Mouse (Mus musculus) G1E-ER4 (cell line): ENCODE results near the gene Ahnak2. TPM values are rescaled to one million over a fixed set of nuclear protein-coding genes. Genes with fewer than 3 reads are reported as not detected.

ENCODE experiments used
- GATA1 ChIP-seq: IDR thresholded peaks from one replicate; pipeline ENCODE4 v1.8.0; 2012; ENCODE audit warnings: low read length, inconsistent platforms
- polyA plus RNA-seq: library from polyadenylated mRNA; stranded (reverse); fragments of >175 nt; gene quantifications from 2 replicates; pipeline ENCODE4 v1.2.3, GENCODE M21; 2012

Ahnak2 gene
- polyA plus RNA-seq, 1 experiment: not detected

- no peak for TF ChIP-seq GATA1
These were observed 67.4 kb downstream of the Ahnak2 start for GRCm38 (mm10) chr12:112734881-112735655.

GRCm38 (mm10) chr12:112734108-112734820 is 68.2 kb downstream of the Ahnak2 start:
- no peak for TF ChIP-seq GATA1

- TF ChIP-seq GATA1: no peak
These were observed 69.9 kb downstream of the Ahnak2 start for GRCm38 (mm10) chr12:112732591-112732990.

GRCm38 (mm10) chr12:112730808-112731207 is 71.6 kb downstream of the Ahnak2 start:
- TF ChIP-seq GATA1: no peak

GRCm38 (mm10) chr12:112727801-112728200 is 74.7 kb downstream of the Ahnak2 start:
- TF ChIP-seq GATA1: no peak

- no peak for TF ChIP-seq GATA1
These were observed 78.2 kb downstream of the Ahnak2 start for GRCm38 (mm10) chr12:112724077-112724805.

- no peak for TF ChIP-seq GATA1
These were observed 79.0 kb downstream of the Ahnak2 start for GRCm38 (mm10) chr12:112723445-112723844.

GRCm38 (mm10) chr12:112723028-112723330 is 79.5 kb downstream of the Ahnak2 start:
- TF ChIP-seq GATA1: no peak

GRCm38 (mm10) chr12:112722240-112723027 is 80.0 kb downstream of the Ahnak2 start:
- TF ChIP-seq GATA1: no peak

Other genes with a start within 250 kb of the Ahnak2 start
- gene Inf2, start 213.9 kb downstream of the Ahnak2 start, polyA plus RNA-seq: 60.6 and 69.4 TPM in 2 replicates
- not detected in 2 replicates for gene Adssl1, start 182.6 kb downstream of the Ahnak2 start, polyA plus RNA-seq
- 75.4 and 87.3 TPM in 2 replicates for gene Siva1, start 158.0 kb downstream of the Ahnak2 start, polyA plus RNA-seq
- gene Akt1, start 127.8 kb downstream of the Ahnak2 start, polyA plus RNA-seq: 376 and 445 TPM in 2 replicates
- gene Zbtb42, start 123.8 kb downstream of the Ahnak2 start, polyA plus RNA-seq: 0.35 and 0.70 TPM in 2 replicates
- gene Cep170b, start 82.2 kb downstream of the Ahnak2 start, polyA plus RNA-seq: not detected in 2 replicates
- 0.03 TPM in 1 of 2 replicates, not detected in the other for gene Pld4, start 42.0 kb downstream of the Ahnak2 start, polyA plus RNA-seq
- 4.1 and 5.0 TPM in 2 replicates for gene Clba1, start 6.3 kb upstream of the Ahnak2 start, polyA plus RNA-seq
- 31.2 and 35.7 TPM in 2 replicates for gene Cdca4, start 26.8 kb upstream of the Ahnak2 start, polyA plus RNA-seq
- gene Gpr132, start 65.6 kb upstream of the Ahnak2 start, polyA plus RNA-seq: not detected in 2 replicates
- 0.55 and 0.84 TPM in 2 replicates for gene Jag2, start 127.1 kb upstream of the Ahnak2 start, polyA plus RNA-seq
- gene Nudt14, start 139.5 kb upstream of the Ahnak2 start, polyA plus RNA-seq: 12.4 and 13.5 TPM in 2 replicates
- gene Btbd6, start 173.8 kb upstream of the Ahnak2 start, polyA plus RNA-seq: 75.1 and 103 TPM in 2 replicates
- 35.6 and 40.2 TPM in 2 replicates for gene Brf1, start 198.0 kb upstream of the Ahnak2 start, polyA plus RNA-seq
- 22.1 and 24.7 TPM in 2 replicates for gene Pacs2, start 211.9 kb upstream of the Ahnak2 start, polyA plus RNA-seq